Mouse (Mus musculus) heart, postnatal 0 days (tissue): ENCODE measurements around the gene Cdc42se2. TPM values are rescaled to one million over a fixed set of nuclear protein-coding genes. Genes with fewer than 3 reads are reported as not detected.

Experiments used
- ATAC-seq: fragments of 200-750 bp; cut with Nextera tagmentation; 2 replicates; pipeline ENCODE4 v1.8.0; 2017; ENCODE audit warnings: low read depth, moderate number of reproducible peaks, moderate library complexity; ENCODE audit not compliant: insufficient read depth
- DNase-seq: peaks from one replicate; pipeline ENCODE4 v3.0.0-alpha.2; 2016; ENCODE audit warnings: low spot score
- H3K27ac ChIP-seq: fragments of 300-500 bp; sonication (generic); 2 replicates; pipeline ENCODE4 v1.5.1; 2014; ENCODE audit warnings: low read depth, mild to moderate bottlenecking
- H3K27me3 ChIP-seq: fragments of 300-500 bp; sonication (generic); 2 replicates; pipeline ENCODE4 v1.6.1; 2014; ENCODE audit warnings: low read length, mixed read lengths; ENCODE audit not compliant: control insufficient read depth, insufficient read depth
- H3K36me3 ChIP-seq: fragments of 300-500 bp; sonication (generic); replicated peaks from 2 replicates; pipeline ENCODE4 v1.6.1; 2014; ENCODE audit warnings: low read length, mixed read lengths; ENCODE audit not compliant: control insufficient read depth, insufficient read depth
- H3K4me1 ChIP-seq: fragments of 300-500 bp; sonication (generic); 2 replicates; pipeline ENCODE4 v1.6.1; 2014; ENCODE audit warnings: antibody characterized with exemption; ENCODE audit not compliant: control insufficient read depth, insufficient read depth
- H3K4me2 ChIP-seq: fragments of 300-500 bp; sonication (generic); 2 replicates; pipeline ENCODE4 v1.6.1; 2014; ENCODE audit warnings: low read depth, mild to moderate bottlenecking, low read length, moderate library complexity
- H3K4me3 ChIP-seq: fragments of 300-500 bp; sonication (generic); 2 replicates; pipeline ENCODE4 v1.5.1; 2014; ENCODE audit warnings: low read depth, low read length
- H3K9ac ChIP-seq: fragments of 300-500 bp; sonication (generic); replicated peaks from 2 replicates; pipeline ENCODE4 v1.6.1; 2014; ENCODE audit warnings: low read depth, low read length, mixed read lengths
- H3K9me3 ChIP-seq: fragments of 300-500 bp; sonication (generic); replicated peaks from 2 replicates; pipeline ENCODE4 v1.6.1; 2016; ENCODE audit warnings: low read length; ENCODE audit not compliant: control insufficient read depth
- CTCF ChIP-seq: IDR thresholded peaks from 2 replicates; pipeline ENCODE4 v1.5.1; 2016; ENCODE audit warnings: antibody characterized with exemption, control low read depth, low read depth
- EP300 ChIP-seq: IDR thresholded peaks from 2 replicates; pipeline ENCODE4 v1.6.1; 2016; ENCODE audit warnings: antibody characterized with exemption, low read depth
- WGBS: fragments of 180-500 bp; shearing (Covaris S2); extraction: QIAGEN DNeasy Blood & Tissue Kit; methylation state at CpG from one replicate; pipeline ENCODE4 v1.1.7; 2014; 5-methylcytosine and 5-hydroxymethylcytosine counted together
- polyA plus RNA-seq: library from polyadenylated mRNA; unstranded; fragments of >200 nt; fragmentation: Nextera tagmentation; extraction: Ambion mirVana; gene quantifications from 2 replicates; pipeline ENCODE4 v1.2.1, GENCODE M21; 2015
- total RNA-seq: library from RNA; depleted of rRNA; stranded (reverse); fragments of >200 nt; gene quantifications from 2 replicates; pipeline ENCODE4 v1.2.3, GENCODE M21; 2014; ENCODE audit warnings: low replicate concordance

Cdc42se2 gene
- total and polyA plus RNA-seq, 2 experiments from 2014 or later, result 50.2 to 53.6 TPM

- H3K4me2 ChIP-seq, result no peak overlapping the region
- H3K27me3 ChIP-seq, result no peaks in the 10 kb centered on the region
- no peak overlapping the region for H3K27ac ChIP-seq
- DNase-seq, result no peak
- no peak overlapping the region for H3K4me3 ChIP-seq
- H3K9me3 ChIP-seq, result no peaks in the 10 kb centered on the region
- H3K4me1 ChIP-seq, result peaks cover 4% of the 10 kb centered on the region; the same call in 1 of the 2 replicates
- H3K36me3 ChIP-seq, result no peaks in the 10 kb centered on the region
- H3K9ac ChIP-seq, result no peak overlapping the region
- no peak for ATAC-seq
- TF ChIP-seq CTCF (no peak), EP300 (no peak)
- 88% methylated on average over 5 of the region's 5 CpGs for WGBS
These were observed 24.7 kb downstream of the Cdc42se2 start for GRCm38 (mm10) chr11:54762735-54763134.

GRCm38 (mm10) chr11:54757993-54758392 is 29.5 kb downstream of the Cdc42se2 start:
- Histone ChIP-seq H3K36me3 (peaks cover 8% of the 10 kb centered on the region; the same call in 1 of the 2 replicates), H3K27ac (no peak overlapping the region), H3K9ac (no peak overlapping the region), H3K27me3 (no peaks in the 10 kb centered on the region), H3K4me3 (no peak overlapping the region), H3K4me2 (no peak overlapping the region), H3K4me1 (peaks cover 14% of the 10 kb centered on the region; the same call in 1 of the 2 replicates), H3K9me3 (no peaks in the 10 kb centered on the region)
- 13% methylated on average over 1 of the region's 1 CpGs for WGBS
- DNase-seq (peak; percentile 50), ATAC-seq (peak; percentile 44; the same call in 1 of the 2 replicates)
- TF ChIP-seq EP300, result no peak
- no peak for TF ChIP-seq CTCF

GRCm38 (mm10) chr11:54755148-54755664 is 32.3 kb downstream of the Cdc42se2 start:
- Histone ChIP-seq H3K9ac (no peak overlapping the region), H3K4me3 (no peak overlapping the region), H3K27ac (no peak overlapping the region; the same call in 1 of the 2 replicates), H3K9me3 (no peaks in the 10 kb centered on the region), H3K4me2 (no peak overlapping the region), H3K27me3 (no peaks in the 10 kb centered on the region), H3K4me1 (peaks cover 18% of the 10 kb centered on the region; the same call in 1 of the 2 replicates), H3K36me3 (peaks cover 12% of the 10 kb centered on the region; the same call in 1 of the 2 replicates)
- TF ChIP-seq CTCF, result no peak
- TF ChIP-seq EP300, result no peak
- WGBS, result 65% methylated on average over 5 of the region's 5 CpGs
- DNase-seq (no peak), ATAC-seq (no peak)

GRCm38 (mm10) chr11:54754301-54755147 is 33.0 kb downstream of the Cdc42se2 start:
- Histone ChIP-seq H3K9me3 (no peaks in the 10 kb centered on the region), H3K4me1 (peaks cover 18% of the 10 kb centered on the region; the same call in 1 of the 2 replicates), H3K27me3 (no peaks in the 10 kb centered on the region), H3K4me3 (no peak overlapping the region), H3K4me2 (no peak overlapping the region), H3K27ac (no peak overlapping the region), H3K9ac (no peak overlapping the region), H3K36me3 (peaks cover 17% of the 10 kb centered on the region; the same call in 1 of the 2 replicates)
- DNase-seq (no peak), ATAC-seq (no peak)
- TF ChIP-seq EP300, result no peak
- no peak for TF ChIP-seq CTCF
- 82% methylated on average over 10 of the region's 10 CpGs for WGBS

GRCm38 (mm10) chr11:54751502-54751901 is 36.0 kb downstream of the Cdc42se2 start:
- DNase-seq, result no peak
- Histone ChIP-seq H3K4me2 (no peak overlapping the region), H3K27me3 (no peaks in the 10 kb centered on the region), H3K9me3 (no peaks in the 10 kb centered on the region), H3K4me1 (peaks cover 13% of the 10 kb centered on the region; the same call in 1 of the 2 replicates), H3K4me3 (no peak overlapping the region), H3K36me3 (peaks cover 21% of the 10 kb centered on the region; the same call in 1 of the 2 replicates), H3K27ac (no peak overlapping the region), H3K9ac (no peak overlapping the region)
- TF ChIP-seq CTCF, result no peak
- no peak for TF ChIP-seq EP300
- no peak for ATAC-seq
- 43% methylated on average over 4 of the region's 4 CpGs for WGBS
